Mouse (Mus musculus): ENCODE measurements at regions not wholly inside any gene's neighbourhood (a gene's known extent, or its start where the extent isn't known, plus 50 kb on each side); places are given as distances from the start of the nearest gene placed in this dataset.

GRCm38 (mm10) chr13:112114741-112115201 lies 173.5 kb upstream of the Ankrd55 start:
- in situ Hi-C loops (cut with MboI; ENCODE audit: low sequenced_read_pairs in 2 of 2, unreplicated experiment in 2 of 2): no loop called here
- Histone ChIP-seq H3K9ac (ENCODE audit: insufficient read depth, low read depth, low read length, poor library complexity, severe bottlenecking) (no peak overlapping the region), H3K9me3 (ENCODE audit: control insufficient read depth, insufficient read depth, low read depth, low read length) (no peaks in the 10 kb centered on the region), H3K4me3 (ENCODE audit: insufficient read depth in 1 of 2, low read depth in 1 of 2, low read length in 2 of 2, poor library complexity in 1 of 2, severe bottlenecking in 1 of 2) (no peak overlapping the region), H3K27ac (ENCODE audit: insufficient read depth, low read depth, low read length, poor library complexity, severe bottlenecking) (no peak overlapping the region; the same call in 1 of the 2 replicates), H3K36me3 (ENCODE audit: control insufficient read depth, insufficient read depth, low read length, poor library complexity, severe bottlenecking) (no peaks in the 10 kb centered on the region), H3K4me1 (ENCODE audit: control insufficient read depth in 2 of 2, insufficient read depth in 2 of 2, low read length in 2 of 2, poor library complexity in 1 of 2) (no peaks in the 10 kb centered on the region)
- DNase-seq (ENCODE audit: low read depth, low spot score): no peak
- no peak for TF ChIP-seq ZNF384 (IDR thresholded peaks at IDR 0.05; ENCODE audit: low read depth, low read length)
- no peak for TF ChIP-seq CHD2 (IDR thresholded peaks at IDR 0.05; ENCODE audit: low read depth, low read length)
- TF ChIP-seq ZC3H11A (IDR thresholded peaks at IDR 0.05; ENCODE audit: borderline replicate concordance, low read depth, low read length): no peak
- no peak for TF ChIP-seq HCFC1 (IDR thresholded peaks at IDR 0.05; ENCODE audit: borderline replicate concordance, insufficient read depth, low read length)
- TF ChIP-seq MAFK (IDR thresholded peaks at IDR 0.05; ENCODE audit: insufficient read depth, low read depth, low read length): no peak

GRCm38 (mm10) chr13:112116101-112116726 lies 172.0 kb upstream of the Ankrd55 start:
- H3K4me1 ChIP-seq (ENCODE audit: control insufficient read depth in 2 of 2, insufficient read depth in 2 of 2, low read length in 2 of 2, poor library complexity in 1 of 2): no peaks in the 10 kb centered on the region
- H3K27ac ChIP-seq (ENCODE audit: insufficient read depth, low read depth, low read length, poor library complexity, severe bottlenecking): no peak overlapping the region
- no peaks in the 10 kb centered on the region for H3K9me3 ChIP-seq (ENCODE audit: control insufficient read depth, insufficient read depth, low read depth, low read length)
- no peak overlapping the region for H3K4me3 ChIP-seq (ENCODE audit: insufficient read depth in 1 of 2, low read depth in 1 of 2, low read length in 2 of 2, poor library complexity in 1 of 2, severe bottlenecking in 1 of 2)
- in situ Hi-C loops (cut with MboI; ENCODE audit: low sequenced_read_pairs in 2 of 2, unreplicated experiment in 2 of 2): no loop called here
- TF ChIP-seq ZNF384 (IDR thresholded peaks at IDR 0.05; ENCODE audit: low read depth, low read length) (no peak), CHD2 (IDR thresholded peaks at IDR 0.05; ENCODE audit: low read depth, low read length) (no peak), MAFK (IDR thresholded peaks at IDR 0.05; ENCODE audit: insufficient read depth, low read depth, low read length) (no peak), HCFC1 (IDR thresholded peaks at IDR 0.05; ENCODE audit: borderline replicate concordance, insufficient read depth, low read length) (no peak), ZC3H11A (IDR thresholded peaks at IDR 0.05; ENCODE audit: borderline replicate concordance, low read depth, low read length) (no peak)
- H3K36me3 ChIP-seq (ENCODE audit: control insufficient read depth, insufficient read depth, low read length, poor library complexity, severe bottlenecking): no peaks in the 10 kb centered on the region
- H3K9ac ChIP-seq (ENCODE audit: insufficient read depth, low read depth, low read length, poor library complexity, severe bottlenecking): no peak overlapping the region
- DNase-seq (ENCODE audit: low read depth, low spot score): no peak

GRCm38 (mm10) chr13:112118564-112118963 lies 169.7 kb upstream of the Ankrd55 start:
- Histone ChIP-seq H3K36me3 (ENCODE audit: control insufficient read depth, insufficient read depth, low read length, poor library complexity, severe bottlenecking) (no peaks in the 10 kb centered on the region), H3K9ac (ENCODE audit: insufficient read depth, low read depth, low read length, poor library complexity, severe bottlenecking) (no peak overlapping the region), H3K4me3 (ENCODE audit: insufficient read depth in 1 of 2, low read depth in 1 of 2, low read length in 2 of 2, poor library complexity in 1 of 2, severe bottlenecking in 1 of 2) (no peak overlapping the region), H3K9me3 (ENCODE audit: control insufficient read depth, insufficient read depth, low read depth, low read length) (no peaks in the 10 kb centered on the region), H3K4me1 (ENCODE audit: control insufficient read depth in 2 of 2, insufficient read depth in 2 of 2, low read length in 2 of 2, poor library complexity in 1 of 2) (no peaks in the 10 kb centered on the region), H3K27ac (ENCODE audit: insufficient read depth, low read depth, low read length, poor library complexity, severe bottlenecking) (no peak overlapping the region)
- in situ Hi-C loops (cut with MboI; ENCODE audit: low sequenced_read_pairs in 2 of 2, unreplicated experiment in 2 of 2): no loop called here
- TF ChIP-seq ZC3H11A (IDR thresholded peaks at IDR 0.05; ENCODE audit: borderline replicate concordance, low read depth, low read length) (no peak), ZNF384 (IDR thresholded peaks at IDR 0.05; ENCODE audit: low read depth, low read length) (no peak), CHD2 (IDR thresholded peaks at IDR 0.05; ENCODE audit: low read depth, low read length) (no peak), MAFK (IDR thresholded peaks at IDR 0.05; ENCODE audit: insufficient read depth, low read depth, low read length) (no peak), HCFC1 (IDR thresholded peaks at IDR 0.05; ENCODE audit: borderline replicate concordance, insufficient read depth, low read length) (no peak)
- no peak for DNase-seq (ENCODE audit: low read depth, low spot score)

GRCm38 (mm10) chr13:112119611-112120041 lies 168.6 kb upstream of the Ankrd55 start:
- H3K36me3 ChIP-seq (ENCODE audit: control insufficient read depth, insufficient read depth, low read length, poor library complexity, severe bottlenecking): no peaks in the 10 kb centered on the region
- H3K9me3 ChIP-seq (ENCODE audit: control insufficient read depth, insufficient read depth, low read depth, low read length): no peaks in the 10 kb centered on the region
- TF ChIP-seq CHD2 (IDR thresholded peaks at IDR 0.05; ENCODE audit: low read depth, low read length) (no peak), MAFK (IDR thresholded peaks at IDR 0.05; ENCODE audit: insufficient read depth, low read depth, low read length) (no peak), ZNF384 (IDR thresholded peaks at IDR 0.05; ENCODE audit: low read depth, low read length) (no peak), ZC3H11A (IDR thresholded peaks at IDR 0.05; ENCODE audit: borderline replicate concordance, low read depth, low read length) (no peak), HCFC1 (IDR thresholded peaks at IDR 0.05; ENCODE audit: borderline replicate concordance, insufficient read depth, low read length) (no peak)
- H3K4me3 ChIP-seq (ENCODE audit: insufficient read depth in 1 of 2, low read depth in 1 of 2, low read length in 2 of 2, poor library complexity in 1 of 2, severe bottlenecking in 1 of 2): no peak overlapping the region
- H3K4me1 ChIP-seq (ENCODE audit: control insufficient read depth in 2 of 2, insufficient read depth in 2 of 2, low read length in 2 of 2, poor library complexity in 1 of 2): no peaks in the 10 kb centered on the region
- no peak overlapping the region for H3K27ac ChIP-seq (ENCODE audit: insufficient read depth, low read depth, low read length, poor library complexity, severe bottlenecking)
- H3K9ac ChIP-seq (ENCODE audit: insufficient read depth, low read depth, low read length, poor library complexity, severe bottlenecking): no peak overlapping the region
- in situ Hi-C loops (cut with MboI; ENCODE audit: low sequenced_read_pairs in 2 of 2, unreplicated experiment in 2 of 2): no loop called here
- no peak for DNase-seq (ENCODE audit: low read depth, low spot score)

All from ES-E14 (cell line).